Mouse (Mus musculus): Measurements from ENCODE around the gene Reg4.

The Reg4 gene

GRCm38 (mm10) chr3:98282422-98282821, 60.5 kb downstream of the Reg4 start:
- DNase-seq (ENCODE audit: low spot score), result no peak

- no peak for DNase-seq (ENCODE audit: low spot score)
Observed at GRCm38 (mm10) chr3:98283205-98283604, 61.2 kb downstream of the Reg4 start.
